Mouse (Mus musculus) frontal cortex, postnatal 10 days (tissue): ENCODE measurements at regions not wholly inside any gene's neighbourhood (a gene's known extent, or its start where the extent isn't known, plus 50 kb on each side); places are given as distances from the start of the nearest gene placed in this dataset.
A peak's percentile ranks its signal among the peaks of the same experiment; 100 is the strongest.

ENCODE experiments used
- DNase-seq, 2 experiments: peaks; one replicate each; pipeline ENCODE4 v3.0.0; 2022; ENCODE audit warnings: low spot score in 2 of 2, mixed read lengths in 1 of 2

DNA sequence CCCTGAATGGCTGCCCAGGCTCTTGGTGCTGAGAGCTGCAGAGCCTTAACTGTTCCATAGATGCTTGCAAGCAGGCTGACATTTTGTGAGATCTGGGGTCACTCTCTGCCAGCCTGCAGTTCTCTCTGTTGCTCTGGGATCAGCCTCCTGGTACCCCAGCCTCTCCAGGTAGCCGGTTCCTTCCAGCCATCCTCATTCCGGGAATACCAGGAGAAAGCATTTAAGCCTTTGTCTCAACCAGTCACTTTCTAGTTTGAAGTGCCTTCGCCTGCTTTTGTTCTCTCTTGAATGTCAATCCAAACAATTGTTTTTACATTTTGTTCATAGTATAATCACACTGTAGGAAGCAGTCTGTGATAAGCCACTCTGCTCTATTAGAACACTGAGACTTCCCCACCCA lies 281.0 kb upstream of the Rtl1 start:
- DNase-seq = no peak

DNA sequence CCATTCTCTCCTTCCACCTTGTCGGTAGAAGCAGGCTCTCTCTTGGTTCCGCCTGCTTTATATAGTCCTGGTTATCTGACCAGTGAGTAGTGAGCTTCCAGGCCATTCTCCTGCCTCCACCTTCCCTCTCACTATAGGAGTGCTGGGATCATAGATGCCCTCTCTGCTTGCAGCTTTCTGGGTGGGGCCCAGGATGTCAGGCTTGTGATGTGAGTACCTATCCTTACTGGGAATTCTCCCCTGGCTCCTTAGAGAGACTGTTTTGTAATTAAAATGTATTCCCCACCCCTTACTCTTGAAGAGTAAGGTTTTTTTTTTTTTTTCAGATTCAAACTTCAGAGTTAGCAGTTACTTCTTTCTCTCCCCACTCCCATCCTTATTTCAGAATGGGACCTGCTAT lies 291.1 kb upstream of the Rtl1 start:
- no peak for DNase-seq

DNA sequence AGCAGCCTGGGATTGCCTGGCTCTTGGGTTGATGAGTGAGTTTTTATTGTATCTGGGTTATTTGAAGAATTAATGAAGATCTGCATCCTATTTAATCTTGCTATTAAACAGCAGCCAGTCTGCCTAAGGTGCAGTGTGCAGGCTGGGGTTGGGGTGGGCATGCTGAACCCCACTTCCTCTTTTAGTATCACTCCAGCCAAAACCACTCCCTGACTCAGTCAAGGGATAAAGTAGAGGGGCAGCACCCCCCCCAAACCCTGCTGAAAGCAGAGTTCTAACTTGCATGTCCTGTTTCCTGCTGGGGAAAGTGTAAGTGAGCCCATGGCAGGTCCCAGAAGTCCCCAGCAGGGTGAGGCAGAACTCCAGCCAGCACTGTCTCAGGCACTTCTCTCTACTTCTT lies 292.7 kb upstream of the Rtl1 start:
- DNase-seq = no peak

DNA sequence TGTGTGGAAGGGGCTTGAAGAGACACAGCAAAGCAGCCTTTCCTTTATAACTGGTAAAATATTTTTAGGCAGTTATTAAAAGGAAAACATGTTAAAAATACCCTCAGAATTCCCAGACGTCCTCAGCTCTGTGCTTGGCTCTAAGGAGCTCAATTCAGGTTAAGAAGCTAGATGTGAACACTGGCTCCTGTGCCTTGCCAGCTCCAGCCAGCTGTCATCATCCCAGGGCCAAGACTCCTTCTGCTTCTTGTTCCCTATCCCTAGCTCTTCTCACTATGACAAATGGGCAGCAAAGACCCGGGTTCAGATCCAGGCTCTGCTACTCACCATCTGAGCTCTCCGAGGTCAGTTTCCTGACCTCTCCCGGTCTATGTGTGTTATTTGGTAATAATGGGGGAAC lies 293.5 kb upstream of the Rtl1 start:
- no peak for DNase-seq

DNA sequence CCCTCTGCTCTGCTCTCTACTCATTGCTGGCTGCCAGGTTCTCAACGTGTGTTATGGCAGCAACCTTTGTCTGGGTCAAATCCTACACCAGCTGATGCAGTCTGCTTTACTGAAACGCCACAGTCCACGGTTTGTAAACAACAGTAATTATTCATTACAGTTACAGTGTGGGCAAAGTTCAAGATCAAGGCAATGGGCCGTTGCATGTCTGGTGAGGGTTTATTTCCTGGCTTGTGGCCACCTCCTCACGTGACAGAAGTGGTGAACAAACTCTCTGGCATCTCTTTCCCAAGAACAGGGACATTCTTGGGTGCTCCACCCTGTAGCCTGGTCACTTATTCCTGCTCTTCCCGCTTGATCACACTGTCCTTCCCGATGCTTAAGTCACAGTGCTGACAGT lies 295.3 kb upstream of the Rtl1 start:
- DNase-seq = no peak

DNA sequence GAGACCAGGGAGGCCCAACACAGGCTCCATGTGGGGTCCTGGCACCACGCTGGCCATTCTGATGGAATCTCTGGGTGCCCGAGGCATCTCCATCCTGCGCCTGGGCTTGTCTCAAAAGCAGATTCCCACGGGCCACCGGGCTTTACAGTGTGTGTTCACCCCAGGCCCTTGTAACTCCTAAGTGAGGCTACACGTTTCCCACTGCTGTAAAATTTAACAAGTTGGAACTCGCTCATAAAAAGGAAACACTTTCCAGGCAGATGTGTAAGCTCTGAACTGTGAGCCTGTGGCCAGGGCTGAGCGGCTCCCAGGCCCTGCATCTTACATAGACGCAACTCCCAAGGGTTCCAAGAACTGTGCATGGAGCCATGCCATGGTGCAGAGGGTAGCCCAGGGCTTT lies 296.3 kb upstream of the Rtl1 start:
- DNase-seq = no peak

DNA sequence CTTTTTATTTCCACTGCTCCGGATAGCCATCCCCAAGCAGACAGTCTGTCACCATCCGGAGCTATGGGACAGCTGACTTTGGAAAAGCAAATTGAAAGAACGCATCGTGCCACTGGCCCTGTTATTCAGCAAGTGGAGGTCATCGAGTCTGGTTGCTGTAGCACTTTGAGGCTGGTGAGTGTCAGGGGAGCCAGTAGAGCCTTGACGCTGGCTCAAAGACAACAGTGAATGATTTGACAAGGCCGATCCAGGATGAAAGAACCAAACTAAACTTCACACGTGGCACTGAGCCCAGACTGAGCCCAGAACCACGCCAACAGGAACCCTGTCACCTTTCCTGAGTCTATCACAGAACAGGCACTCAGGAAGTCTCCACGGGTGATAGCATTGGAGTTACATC lies 296.8 kb upstream of the Rtl1 start:
- DNase-seq = no peak

DNA sequence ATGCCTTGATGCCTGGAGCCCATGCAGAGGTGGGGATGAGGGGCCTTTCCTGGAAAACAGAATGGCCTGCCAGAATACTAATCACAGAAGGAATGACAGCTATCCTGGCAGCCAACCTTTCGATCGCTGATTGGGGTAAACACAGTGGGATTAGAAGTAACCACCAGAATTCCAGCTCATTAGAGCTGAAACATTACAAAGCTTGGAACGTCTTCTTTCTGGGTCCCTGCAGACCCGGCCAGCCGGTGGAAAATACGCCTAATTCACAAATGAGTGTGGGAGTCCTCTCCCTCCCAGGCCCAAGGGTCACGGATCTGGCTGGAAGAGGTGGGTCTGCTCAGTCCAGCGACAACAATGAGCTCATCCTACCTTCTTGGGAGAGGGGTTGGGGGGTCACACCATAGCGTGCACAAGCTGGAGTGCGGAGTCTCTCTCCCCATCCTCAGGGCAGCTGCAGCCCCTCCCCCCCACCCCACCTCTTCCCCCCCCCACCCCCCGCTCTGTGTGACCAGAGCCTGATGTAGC lies 297.8 kb upstream of the Rtl1 start:
- no peak for DNase-seq

DNA sequence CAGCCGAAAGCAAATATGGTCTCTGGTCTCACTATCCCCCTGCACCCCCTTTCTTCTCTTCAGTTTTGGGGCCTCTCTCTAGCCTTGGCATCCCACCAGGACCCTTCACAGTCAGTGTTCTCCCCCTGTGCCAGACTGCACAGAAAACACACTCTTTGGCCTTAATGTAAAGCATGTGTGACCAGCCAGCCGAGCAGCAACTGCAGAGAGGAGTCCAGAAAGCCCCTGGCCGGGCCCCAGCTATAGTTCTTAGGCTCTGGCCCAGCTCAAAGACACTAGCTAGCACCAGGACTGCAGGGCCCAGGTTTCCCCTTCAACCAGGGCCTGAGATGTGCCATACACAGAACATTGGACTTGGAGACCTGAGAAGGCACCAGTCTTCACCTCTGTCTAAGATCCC lies 299.3 kb upstream of the Rtl1 start:
- DNase-seq = no peak

DNA sequence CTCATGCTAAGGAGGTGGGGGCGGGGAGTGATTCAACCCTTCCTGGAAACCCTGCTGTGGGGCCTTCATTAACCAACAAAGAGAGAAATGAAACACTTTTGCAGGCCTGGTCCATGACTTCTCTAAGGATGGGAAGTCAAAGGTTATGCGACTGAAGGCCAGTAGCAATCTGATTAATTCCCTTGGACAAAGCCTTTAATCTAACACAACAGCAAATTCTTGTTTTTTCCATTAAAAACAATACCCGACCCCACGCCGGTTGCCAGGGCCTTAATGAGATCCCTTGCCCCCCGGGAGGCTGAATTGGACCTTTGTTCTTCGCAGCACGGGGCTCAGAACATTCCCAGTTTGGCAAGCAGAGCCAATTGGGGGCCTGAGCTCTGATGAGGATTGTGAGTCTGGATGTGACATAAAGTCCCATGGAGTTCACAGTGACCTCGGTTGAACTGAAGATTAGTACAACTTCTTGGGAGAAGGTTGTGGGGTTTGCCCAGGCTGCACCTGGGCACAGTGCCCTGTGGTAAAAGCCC lies 310.9 kb upstream of the Rtl1 start:
- peak in 1 of 2 experiments; percentile 28 for DNase-seq

DNA sequence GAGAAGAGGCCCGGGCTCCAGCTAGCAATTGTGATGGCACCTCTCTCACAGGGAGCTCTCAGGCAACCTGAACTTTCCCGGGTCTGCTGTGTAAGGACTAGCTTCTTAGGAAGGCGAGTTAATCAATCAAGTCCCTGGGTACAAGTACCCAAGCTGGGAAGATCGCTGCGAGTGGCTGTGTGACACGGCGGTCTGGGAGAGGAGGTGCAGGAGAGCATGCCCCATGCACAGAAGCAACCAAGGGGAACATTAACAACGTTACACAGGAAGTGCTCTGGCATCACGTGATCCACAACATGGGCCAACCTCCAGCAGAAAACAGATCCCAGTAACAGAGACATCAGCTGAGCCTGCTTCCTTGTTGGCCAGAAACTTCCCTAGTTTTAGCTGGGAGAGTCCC lies 311.4 kb upstream of the Rtl1 start:
- DNase-seq = no peak

DNA sequence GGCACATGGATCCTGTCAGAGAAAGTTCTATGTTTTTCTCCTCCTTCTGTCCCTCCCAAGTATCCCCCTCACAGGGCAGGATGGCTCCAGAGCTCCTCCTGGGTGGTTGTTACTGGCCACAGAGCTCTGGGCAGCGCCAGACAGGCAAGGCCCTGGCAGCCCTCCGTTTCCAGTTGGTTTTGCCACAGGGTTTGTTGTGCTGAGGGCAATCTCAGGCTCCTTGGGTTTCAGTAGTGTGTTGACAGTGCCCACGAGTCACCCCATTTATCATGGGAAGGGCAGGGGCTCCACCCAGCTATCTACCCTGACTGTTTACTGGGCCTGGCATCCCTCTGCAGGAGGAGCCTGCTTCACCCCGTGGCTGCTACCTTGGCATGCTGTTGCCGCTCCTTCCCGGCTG lies 317.6 kb upstream of the Rtl1 start:
- no peak for DNase-seq

DNA sequence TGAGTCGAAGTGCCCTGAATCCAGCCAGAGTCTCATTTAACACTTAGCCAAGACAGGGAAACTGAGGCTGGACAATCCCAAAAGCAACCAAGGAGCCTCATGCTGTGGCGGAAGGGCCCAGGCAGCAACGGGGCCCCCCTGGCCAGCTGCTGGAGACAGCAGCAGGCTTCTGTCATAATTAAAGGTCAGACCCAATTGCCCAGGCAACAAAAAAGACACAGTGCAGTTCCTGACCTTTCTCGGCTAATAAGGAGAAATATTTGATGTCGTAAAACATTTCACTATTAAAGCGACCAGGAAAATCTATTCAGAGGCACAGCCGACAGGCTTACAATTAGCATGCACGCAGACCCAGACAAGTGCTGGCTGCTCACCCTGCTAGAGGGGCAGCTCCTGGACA lies 318.8 kb upstream of the Rtl1 start:
- no peak for DNase-seq

DNA sequence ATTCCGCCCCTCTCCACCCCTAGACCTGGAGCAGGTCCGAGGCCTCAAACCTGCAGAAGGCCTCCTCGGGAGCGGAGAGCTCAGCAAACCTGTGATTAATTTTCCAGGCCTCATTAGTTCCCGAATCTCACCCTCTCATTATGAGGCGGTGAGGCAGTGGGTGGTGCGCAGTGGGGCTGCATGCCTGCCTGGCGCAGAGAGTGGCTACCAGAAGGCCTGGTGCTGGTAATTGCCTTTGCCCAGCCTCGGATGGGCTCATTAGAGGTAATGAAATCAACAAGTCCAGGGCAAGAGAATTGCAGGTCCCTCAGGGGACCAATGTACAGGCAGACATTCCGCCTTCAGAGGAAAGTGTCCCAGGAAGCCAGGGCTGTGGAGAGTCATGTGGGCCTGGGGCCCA lies 322.0 kb upstream of the Rtl1 start:
- no peak for DNase-seq

DNA sequence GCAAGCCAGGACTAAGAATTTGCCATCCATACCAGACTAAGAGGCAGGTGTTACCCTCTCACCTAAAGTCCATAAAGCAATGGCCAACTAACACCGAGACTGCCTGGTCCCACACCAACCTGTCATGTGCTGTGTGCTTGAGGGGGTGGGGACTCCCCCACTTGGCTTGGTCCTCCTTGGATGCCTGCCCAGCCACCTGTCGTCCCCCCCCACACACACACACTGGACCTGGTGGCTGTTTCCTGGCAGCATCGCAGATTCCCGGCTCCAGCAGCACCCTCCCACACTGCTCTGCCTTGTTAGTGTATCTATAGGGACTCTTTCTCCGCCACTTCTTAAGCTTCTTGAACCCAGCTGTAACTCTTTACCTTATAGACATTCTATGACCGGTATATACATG lies 325.7 kb upstream of the Rtl1 start:
- no peak for DNase-seq

DNA sequence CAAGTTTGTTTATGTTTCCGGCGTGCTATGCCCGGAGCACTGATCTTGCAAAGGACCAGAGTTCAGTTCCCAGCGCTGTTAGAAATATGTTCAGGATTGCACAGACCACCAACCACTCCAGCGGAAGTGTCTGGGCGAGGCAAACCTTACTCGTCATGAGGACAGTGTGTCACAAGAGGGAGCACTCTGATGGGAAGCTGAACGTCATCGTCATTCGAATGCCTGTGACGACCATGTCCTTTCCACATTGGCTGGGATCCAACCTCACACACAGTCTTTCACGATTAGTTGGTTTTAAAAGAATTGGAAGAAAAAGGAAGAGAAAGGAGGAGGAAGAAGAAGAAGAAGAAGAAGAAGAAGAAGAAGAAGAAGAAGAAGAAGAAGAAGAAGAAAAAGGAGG lies 326.5 kb upstream of the Rtl1 start:
- DNase-seq = no peak

DNA sequence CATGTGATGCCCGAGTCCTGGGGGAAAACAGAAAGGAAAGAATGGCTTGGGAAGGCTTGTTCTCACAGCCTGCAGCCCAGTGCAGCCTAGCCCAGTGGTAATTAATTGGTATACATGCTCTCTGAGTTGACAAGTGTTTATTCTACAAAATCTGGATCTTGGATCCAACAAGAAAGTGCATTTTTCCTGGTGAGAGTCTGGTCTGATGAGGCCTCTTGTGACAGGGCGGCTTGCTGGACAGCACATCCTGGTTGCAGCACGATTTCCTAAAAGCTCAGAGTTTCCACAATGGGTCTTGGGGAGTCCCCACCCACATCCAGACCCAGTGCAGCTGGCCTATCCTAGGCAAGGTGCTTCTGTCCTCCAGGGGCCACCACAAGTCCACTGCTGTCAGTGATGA lies 332.7 kb upstream of the Dio3 start:
- DNase-seq = no peak

DNA sequence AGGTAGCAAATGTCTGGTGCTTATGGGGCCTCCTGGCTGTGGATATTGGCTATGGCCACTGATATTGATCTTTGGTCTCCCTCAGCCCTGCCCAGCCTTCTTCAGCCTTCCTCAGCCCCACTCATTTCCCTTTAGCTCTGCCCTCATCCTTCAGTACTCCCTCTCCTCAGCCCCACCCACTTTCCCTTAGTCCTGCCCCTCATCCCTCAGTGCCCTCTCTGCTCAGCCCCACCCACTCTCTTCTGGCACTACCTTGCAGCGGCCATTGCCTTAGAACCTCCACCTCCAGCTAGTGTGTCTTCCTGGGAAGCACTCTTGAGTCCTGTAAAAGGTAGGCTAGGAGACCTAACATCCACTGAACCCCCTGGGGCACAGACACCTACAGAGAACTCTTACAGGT lies 331.9 kb upstream of the Dio3 start:
- DNase-seq = no peak

DNA sequence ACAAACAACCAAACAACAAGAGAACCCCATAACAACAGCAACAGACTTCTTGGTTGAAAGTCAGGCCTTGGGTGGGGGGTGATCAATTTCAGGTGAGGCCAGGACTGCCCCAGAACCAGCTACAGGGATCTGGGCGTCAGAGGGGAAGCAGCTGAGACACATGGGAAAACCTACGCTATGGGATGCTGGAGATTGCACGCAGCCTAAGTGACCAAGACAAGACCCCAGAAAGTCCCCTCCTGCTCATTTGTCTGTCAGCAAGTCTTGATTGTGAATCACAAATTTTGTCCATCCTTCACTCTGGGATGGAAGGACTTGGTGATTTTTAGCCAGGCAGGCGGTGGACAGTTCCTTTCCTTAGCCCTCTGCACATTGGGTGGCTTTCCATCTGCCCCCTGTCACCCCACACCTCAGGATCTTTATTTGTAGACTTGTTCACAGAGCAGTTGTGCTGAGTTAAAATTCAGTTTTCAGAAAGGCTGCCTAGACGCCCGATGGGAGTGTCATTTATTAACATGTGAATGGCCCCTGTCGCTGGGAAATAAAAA lies 330.9 kb upstream of the Dio3 start:
- DNase-seq = no peak

DNA sequence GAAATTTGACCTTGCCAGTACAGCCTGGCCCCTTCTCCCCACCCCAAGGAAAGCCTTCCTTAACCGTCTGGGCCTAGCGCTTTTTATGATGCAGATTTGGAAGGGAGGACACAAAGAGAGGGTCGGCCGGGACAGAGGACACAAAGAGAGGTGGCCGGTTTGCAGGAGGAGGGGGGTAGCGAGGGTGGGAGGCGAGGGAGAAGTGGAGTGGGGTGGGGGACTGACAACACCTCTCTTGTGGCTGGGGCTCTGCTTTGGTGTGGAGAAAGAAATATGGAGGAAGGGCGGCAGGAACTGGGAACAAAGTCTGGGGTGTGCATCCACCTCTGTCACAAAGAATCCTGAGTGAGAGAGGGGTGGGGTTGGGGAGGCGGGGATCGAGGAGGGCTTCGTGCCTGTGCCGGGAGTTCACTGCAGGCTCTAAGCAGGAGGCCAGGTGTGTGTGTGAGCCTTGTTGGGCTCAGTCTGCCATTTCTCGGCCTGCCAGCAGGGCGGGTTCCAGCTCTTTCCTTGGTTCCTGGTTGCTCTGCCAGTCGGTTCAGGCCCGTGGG lies 330.4 kb upstream of the Dio3 start:
- no peak for DNase-seq

DNA sequence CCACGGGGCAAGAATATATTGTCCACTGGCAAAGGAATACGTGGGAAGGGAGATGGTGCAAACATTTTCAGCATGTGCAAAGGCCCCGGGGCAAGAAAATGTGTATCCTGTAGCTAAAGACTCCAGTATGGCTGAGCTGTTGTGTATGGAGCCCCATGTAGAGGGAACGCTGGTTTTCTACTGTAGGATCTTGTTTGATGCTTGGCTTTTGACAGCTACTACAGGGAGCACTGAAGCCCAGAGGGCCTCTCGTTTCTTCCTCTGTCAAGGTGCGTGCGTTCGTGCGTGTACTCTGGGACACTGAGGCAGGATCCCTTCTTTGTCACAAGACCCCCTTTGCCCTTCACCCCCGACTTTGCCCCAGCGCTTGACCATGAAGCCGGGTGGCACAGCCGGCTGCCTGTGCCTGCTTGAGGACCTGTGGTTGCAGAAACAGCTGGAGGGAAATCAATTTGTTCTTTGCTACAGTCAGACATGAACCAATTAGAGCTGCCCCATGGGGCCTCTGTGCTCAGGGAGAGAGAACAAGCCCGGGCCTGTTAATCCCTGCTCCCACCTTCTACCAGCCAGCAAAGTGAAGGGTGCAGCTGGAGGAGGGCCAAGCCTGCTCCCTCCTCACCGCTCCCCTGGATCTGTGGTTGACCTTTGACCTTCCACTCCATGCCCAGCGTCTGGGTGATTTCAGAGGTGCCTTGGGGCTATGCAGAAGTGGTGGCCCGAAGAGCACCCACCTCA lies 329.5 kb upstream of the Dio3 start:
- DNase-seq = no peak

DNA sequence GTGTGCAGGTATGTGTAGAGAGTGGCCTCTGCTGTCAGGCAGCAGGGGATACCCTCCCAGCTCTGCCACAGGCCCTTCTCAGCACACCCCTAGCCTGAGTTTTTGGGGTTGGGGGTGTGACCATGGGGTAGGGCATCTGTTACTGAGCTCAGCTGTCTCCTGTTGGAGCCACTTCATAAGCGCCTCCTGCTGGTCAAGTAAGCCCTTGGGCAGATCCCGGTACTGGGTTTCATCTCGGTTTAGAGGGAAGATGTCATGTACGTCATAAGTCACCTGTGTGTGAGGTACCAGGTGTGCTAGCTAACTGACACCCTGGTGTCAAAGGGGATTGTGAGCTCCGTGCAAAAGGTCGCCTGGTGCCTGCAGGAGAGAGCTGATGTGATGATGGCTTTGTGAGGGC lies 328.2 kb upstream of the Dio3 start:
- no peak for DNase-seq

DNA sequence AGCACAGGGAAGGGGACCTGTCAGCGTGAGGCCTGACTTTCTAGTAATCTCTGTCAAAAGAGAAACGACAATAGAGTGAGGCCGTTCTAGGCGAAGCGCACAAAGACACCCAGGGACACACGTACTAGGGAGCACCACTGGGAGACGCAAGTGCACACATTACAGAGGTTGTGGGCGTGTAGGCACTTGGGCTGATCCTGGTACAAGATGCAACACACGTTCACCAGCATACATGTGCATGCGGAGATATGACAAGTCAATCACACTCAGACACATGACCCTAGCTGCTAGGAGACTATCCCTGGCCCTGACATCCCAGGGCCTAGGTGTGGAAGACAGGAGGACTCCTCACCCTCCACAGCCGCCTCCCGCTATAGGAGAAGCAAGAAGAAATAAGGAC lies 327.4 kb upstream of the Dio3 start:
- DNase-seq = no peak
